Mouse (Mus musculus) kidney, embryonic 16.5 days (tissue): ENCODE measurements at regions not wholly inside any gene's neighbourhood (a gene's known extent, or its start where the extent isn't known, plus 50 kb on each side); places are given as distances from the start of the nearest gene placed in this dataset.

Experiments
- ATAC-seq: fragments of 200-750 bp; cut with Nextera tagmentation; 2 replicates; pipeline ENCODE4 v1.8.0; 2017; ENCODE audit warnings: moderate TSS enrichment; ENCODE audit not compliant: low FRiP score, low TSS enrichment
- H3K27ac ChIP-seq: fragments of 300-500 bp; sonication (generic); 2 replicates; pipeline ENCODE4 v1.5.1; 2014; ENCODE audit warnings: low read length
- H3K27me3 ChIP-seq: fragments of 300-500 bp; sonication (generic); 2 replicates; pipeline ENCODE4 v1.6.1; 2014; ENCODE audit warnings: low read length, control low read depth, mixed read lengths; ENCODE audit not compliant: insufficient read depth
- H3K36me3 ChIP-seq: fragments of 300-500 bp; sonication (generic); 2 replicates; pipeline ENCODE4 v1.6.1; 2014; ENCODE audit warnings: low read length, control low read depth, mixed read lengths; ENCODE audit not compliant: insufficient read depth
- H3K4me1 ChIP-seq: fragments of 300-500 bp; sonication (generic); 2 replicates; pipeline ENCODE4 v1.6.1; 2014; ENCODE audit warnings: low read length, control low read depth, mixed read lengths; ENCODE audit not compliant: insufficient read depth
- H3K4me2 ChIP-seq: fragments of 300-500 bp; sonication (generic); replicated peaks from 2 replicates; pipeline ENCODE4 v1.6.1; 2014; ENCODE audit warnings: low read depth, low read length
- H3K4me3 ChIP-seq: fragments of 300-500 bp; sonication (generic); 2 replicates; pipeline ENCODE4 v1.5.1; 2014; ENCODE audit warnings: mild to moderate bottlenecking, low read length
- H3K9ac ChIP-seq: fragments of 300-500 bp; sonication (generic); replicated peaks from 2 replicates; pipeline ENCODE4 v1.6.1; 2014; ENCODE audit warnings: low read length
- H3K9me3 ChIP-seq: fragments of 300-500 bp; sonication (generic); 2 replicates; pipeline ENCODE4 v1.6.1; 2016; ENCODE audit warnings: low read length, control low read depth
- WGBS: fragments of 180-500 bp; shearing (Covaris S2); extraction: QIAGEN DNeasy Blood & Tissue Kit; methylation state at CpG from one replicate; pipeline ENCODE4 v1.1.7; 2014; 5-methylcytosine and 5-hydroxymethylcytosine counted together

DNA sequence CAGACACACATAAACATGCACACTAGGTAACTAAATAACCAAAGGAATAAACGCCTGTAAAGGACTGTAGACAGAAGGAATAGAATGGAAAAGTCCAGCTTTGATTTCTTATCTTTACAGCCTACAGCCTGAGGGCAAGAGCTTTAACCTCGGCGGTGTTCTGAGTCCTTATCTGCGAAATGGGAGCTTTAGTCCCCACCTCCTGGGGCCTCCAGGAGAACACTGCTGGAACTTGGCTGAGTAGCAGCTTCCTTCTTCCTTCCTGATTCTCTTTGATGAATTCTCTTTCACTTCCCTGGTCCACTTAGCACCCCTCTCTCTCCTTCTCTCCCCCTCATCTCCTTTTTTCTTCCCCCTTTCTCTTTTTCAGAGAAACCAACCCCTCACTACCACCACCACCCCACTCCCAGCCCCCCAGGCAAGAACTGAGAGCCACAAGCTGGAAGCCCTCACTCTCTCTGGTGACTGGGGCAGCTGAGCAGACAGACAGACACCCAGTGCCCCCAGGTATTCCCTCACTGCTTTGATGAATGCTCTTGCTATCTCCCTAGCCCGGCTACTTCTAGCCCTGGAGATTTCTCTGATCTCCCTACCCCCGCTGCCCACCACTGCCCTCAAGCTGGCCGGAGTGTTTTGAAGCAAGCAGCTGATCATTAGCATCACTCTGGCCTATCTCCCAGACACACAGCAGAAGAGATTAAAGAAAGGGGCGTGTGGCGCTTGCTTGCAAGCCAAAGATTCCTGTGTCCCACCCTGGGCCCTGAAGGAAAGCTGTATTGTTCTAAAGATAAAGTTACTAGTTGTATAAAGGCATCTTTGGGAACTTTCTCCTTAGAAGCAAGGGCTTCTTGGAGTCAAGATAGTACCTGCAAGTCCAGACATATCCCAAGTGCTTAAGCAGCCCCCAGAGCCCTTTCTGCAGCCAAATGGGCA, 81.9 kb upstream of the Tbx3 start:
- Histone ChIP-seq H3K9ac (no peak overlapping the region), H3K4me3 (no peak overlapping the region), H3K27me3 (no peaks in the 10 kb centered on the region), H3K4me1 (peaks cover 11% of the 10 kb centered on the region; the same call in 1 of the 2 replicates), H3K27ac (no peak overlapping the region; the same call in 1 of the 2 replicates), H3K9me3 (no peaks in the 10 kb centered on the region), H3K36me3 (no peaks in the 10 kb centered on the region), H3K4me2 (no peak overlapping the region)
- WGBS = 29% methylated on average over 9 of the region's 9 CpGs
- no peak for ATAC-seq

DNA sequence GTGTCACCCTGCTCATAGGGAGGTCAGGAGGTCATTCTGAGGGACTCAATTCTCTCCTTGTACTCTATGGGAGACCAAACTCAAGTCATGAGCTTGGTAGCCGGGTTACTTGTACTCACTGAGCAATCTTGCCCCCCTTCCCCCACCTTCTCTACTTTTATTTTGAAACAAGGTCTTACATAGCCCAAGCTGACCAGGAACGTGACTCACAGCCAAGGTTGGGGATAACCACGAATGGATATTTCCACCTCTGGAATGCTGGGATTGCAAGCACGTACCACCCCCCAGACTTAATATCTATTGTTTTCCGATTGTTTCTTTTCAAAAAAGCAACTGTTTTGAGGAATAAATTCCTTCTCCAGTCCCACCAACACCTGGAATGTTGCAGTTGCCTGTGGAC, 79.2 kb upstream of the Tbx3 start:
- Histone ChIP-seq H3K4me3 (no peak overlapping the region), H3K27ac (no peak overlapping the region), H3K36me3 (no peaks in the 10 kb centered on the region), H3K4me2 (no peak overlapping the region), H3K27me3 (no peaks in the 10 kb centered on the region), H3K4me1 (peaks cover 11% of the 10 kb centered on the region; the same call in 1 of the 2 replicates), H3K9me3 (no peaks in the 10 kb centered on the region), H3K9ac (no peak overlapping the region)
- no peak for ATAC-seq
- 81% methylated on average over 5 of the region's 5 CpGs for WGBS

DNA sequence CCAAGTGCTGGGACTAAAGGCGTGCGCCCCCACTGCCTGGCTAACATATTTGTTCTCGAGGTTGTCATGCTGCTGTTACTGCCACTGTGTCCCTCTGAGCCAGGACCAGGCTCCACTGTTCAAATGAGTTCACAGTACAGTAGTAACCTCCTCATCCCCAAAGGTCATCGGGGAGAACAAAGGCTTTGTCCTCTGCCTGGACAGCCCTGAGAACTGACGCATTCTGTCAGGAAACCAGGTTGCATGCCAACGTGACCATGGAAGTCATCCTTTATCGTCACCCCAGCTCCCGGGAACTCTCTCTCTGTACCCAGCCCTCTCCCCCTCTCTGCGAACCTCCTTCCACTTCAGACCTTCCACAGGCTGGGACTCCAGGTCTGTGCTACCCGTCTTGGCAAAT, 77.6 kb upstream of the Tbx3 start:
- Histone ChIP-seq H3K27me3 (no peaks in the 10 kb centered on the region), H3K4me1 (peaks cover 10% of the 10 kb centered on the region; the same call in 1 of the 2 replicates), H3K36me3 (no peaks in the 10 kb centered on the region), H3K9ac (no peak overlapping the region), H3K4me2 (no peak overlapping the region), H3K4me3 (no peak overlapping the region), H3K27ac (no peak overlapping the region), H3K9me3 (no peaks in the 10 kb centered on the region)
- no peak for ATAC-seq
- 85% methylated on average over 10 of the region's 10 CpGs for WGBS

DNA sequence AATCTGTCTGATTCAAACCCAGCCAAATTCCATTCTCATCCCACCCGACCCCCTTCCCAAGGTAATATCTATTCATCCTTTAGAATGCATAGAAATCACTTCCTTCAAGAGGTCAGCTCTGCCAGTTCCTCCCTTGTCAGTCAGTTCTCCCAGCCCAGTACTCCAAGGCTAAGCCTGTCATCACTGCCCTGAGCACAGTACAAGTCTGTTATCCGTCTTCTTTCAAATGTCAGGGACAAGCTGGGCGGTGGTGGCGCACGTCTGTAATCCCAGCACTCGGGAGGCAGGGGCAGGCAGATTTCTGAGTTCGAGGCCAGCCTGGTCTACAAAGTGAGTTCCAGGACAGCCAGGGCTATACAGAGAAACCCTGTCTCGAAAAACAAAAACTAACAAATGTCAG, 75.9 kb upstream of the Tbx3 start:
- 89% methylated on average over 8 of the region's 8 CpGs for WGBS
- ATAC-seq = no peak
- H3K9ac ChIP-seq = no peak overlapping the region

GRCm38 (mm10) chr5:119596295-119596993, 74.0 kb upstream of the Tbx3 start:
- 73% methylated on average over 19 of the region's 19 CpGs for WGBS

More for the DNA sequence above, 75.9 kb upstream of the Tbx3 start:
- H3K9me3 ChIP-seq = no peaks in the 10 kb centered on the region
- no peaks in the 10 kb centered on the region for H3K27me3 ChIP-seq
- no peak overlapping the region for H3K27ac ChIP-seq
- peaks cover 3% of the 10 kb centered on the region; the same call in 1 of the 2 replicates for H3K4me1 ChIP-seq
- no peaks in the 10 kb centered on the region for H3K36me3 ChIP-seq
- no peak overlapping the region for H3K4me2 ChIP-seq
- no peak overlapping the region for H3K4me3 ChIP-seq

DNA sequence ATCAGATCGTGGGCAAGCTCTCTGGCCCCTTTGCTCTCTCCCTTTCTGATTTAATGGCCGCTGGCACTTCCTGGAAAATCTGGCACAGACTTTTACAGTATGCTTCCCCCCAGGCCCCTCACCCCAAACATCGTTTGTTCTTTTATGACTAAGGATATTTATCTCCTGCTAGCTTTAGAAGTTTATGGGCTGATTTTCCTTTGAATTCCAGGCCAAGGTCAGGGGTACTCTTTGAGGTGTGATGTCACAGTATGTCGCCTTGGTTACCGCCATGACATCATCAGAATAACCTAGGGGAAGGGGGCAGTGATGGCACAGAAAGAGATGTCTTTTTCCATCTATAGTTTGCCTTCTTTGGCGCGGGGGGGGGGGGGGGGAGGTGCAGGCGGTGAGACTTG, 73.5 kb upstream of the Tbx3 start:
- Histone ChIP-seq H3K4me1 (peaks cover 3% of the 10 kb centered on the region; the same call in 1 of the 2 replicates), H3K27ac (no peak overlapping the region), H3K27me3 (no peaks in the 10 kb centered on the region), H3K4me2 (no peak overlapping the region), H3K4me3 (no peak overlapping the region), H3K9me3 (no peaks in the 10 kb centered on the region), H3K36me3 (no peaks in the 10 kb centered on the region), H3K9ac (no peak overlapping the region)
- ATAC-seq = no peak
- WGBS = 53% methylated on average over 8 of the region's 8 CpGs

More at GRCm38 (mm10) chr5:119596295-119596993, 74.0 kb upstream of the Tbx3 start:
- no peak for ATAC-seq
- no peak overlapping the region for H3K27ac ChIP-seq
- H3K4me1 ChIP-seq = peaks cover 3% of the 10 kb centered on the region; the same call in 1 of the 2 replicates
- H3K9me3 ChIP-seq = no peaks in the 10 kb centered on the region
- H3K9ac ChIP-seq = no peak overlapping the region
- no peak overlapping the region for H3K4me2 ChIP-seq
- no peak overlapping the region for H3K4me3 ChIP-seq
- no peaks in the 10 kb centered on the region for H3K36me3 ChIP-seq
- H3K27me3 ChIP-seq = no peaks in the 10 kb centered on the region

- Histone ChIP-seq H3K9ac (no peak overlapping the region), H3K4me2 (no peak overlapping the region), H3K9me3 (no peaks in the 10 kb centered on the region), H3K27me3 (no peaks in the 10 kb centered on the region), H3K4me1 (peaks cover 3% of the 10 kb centered on the region; the same call in 1 of the 2 replicates), H3K36me3 (no peaks in the 10 kb centered on the region), H3K27ac (no peak overlapping the region), H3K4me3 (no peak overlapping the region)
- ATAC-seq = no peak
- WGBS = 72% methylated on average over 3 of the region's 3 CpGs
Measured at GRCm38 (mm10) chr5:119597530-119597929, 72.9 kb upstream of the Tbx3 start.

GRCm38 (mm10) chr5:119598166-119598565, 72.3 kb upstream of the Tbx3 start:
- no peak overlapping the region for H3K9ac ChIP-seq
- no peak overlapping the region for H3K4me3 ChIP-seq
- no peak for ATAC-seq
- no peaks in the 10 kb centered on the region for H3K36me3 ChIP-seq
- H3K27me3 ChIP-seq = no peaks in the 10 kb centered on the region
- H3K4me1 ChIP-seq = peaks cover 3% of the 10 kb centered on the region; the same call in 1 of the 2 replicates
- no peak overlapping the region for H3K4me2 ChIP-seq
- 44% methylated on average over 10 of the region's 10 CpGs for WGBS
- H3K9me3 ChIP-seq = no peaks in the 10 kb centered on the region
- H3K27ac ChIP-seq = no peak overlapping the region

GRCm38 (mm10) chr5:119601390-119601789, 69.1 kb upstream of the Tbx3 start:
- no peaks in the 10 kb centered on the region for H3K27me3 ChIP-seq
- no peak overlapping the region for H3K27ac ChIP-seq
- H3K4me2 ChIP-seq = no peak overlapping the region
- no peaks in the 10 kb centered on the region for H3K9me3 ChIP-seq
- no peak overlapping the region for H3K4me3 ChIP-seq
- H3K36me3 ChIP-seq = no peaks in the 10 kb centered on the region
- no peak overlapping the region for H3K9ac ChIP-seq
- peaks cover 3% of the 10 kb centered on the region; the same call in 1 of the 2 replicates for H3K4me1 ChIP-seq
- 87% methylated on average over 5 of the region's 5 CpGs for WGBS
- ATAC-seq = no peak
